Mouse (Mus musculus) cortical plate, adult 2 months (tissue): ENCODE results near the gene Itch.

ENCODE experiments used
- CTCF ChIP-seq: fragments of 200-500 bp; IDR thresholded peaks from 2 replicates; pipeline ENCODE4 v1.5.1; 2011; ENCODE audit warnings: mild to moderate bottlenecking, control low read depth, low read length; ENCODE audit not compliant: insufficient read depth; ENCODE audit errors: extremely low read depth
- POLR2A ChIP-seq: fragments of 200-500 bp; IDR thresholded peaks from 2 replicates; pipeline ENCODE4 v1.6.1; 2011; ENCODE audit warnings: mild to moderate bottlenecking, low read length, control low read depth; ENCODE audit not compliant: insufficient read depth; ENCODE audit errors: extremely low read depth

- TF ChIP-seq CTCF (no peak), POLR2A (no peak)
Observed at GRCm38 (mm10) chr2:155142025-155142555, 8.8 kb downstream of the Itch start.
